ENCODE assay signal across 32 mouse cellular contexts in the genomic region with DNA sequence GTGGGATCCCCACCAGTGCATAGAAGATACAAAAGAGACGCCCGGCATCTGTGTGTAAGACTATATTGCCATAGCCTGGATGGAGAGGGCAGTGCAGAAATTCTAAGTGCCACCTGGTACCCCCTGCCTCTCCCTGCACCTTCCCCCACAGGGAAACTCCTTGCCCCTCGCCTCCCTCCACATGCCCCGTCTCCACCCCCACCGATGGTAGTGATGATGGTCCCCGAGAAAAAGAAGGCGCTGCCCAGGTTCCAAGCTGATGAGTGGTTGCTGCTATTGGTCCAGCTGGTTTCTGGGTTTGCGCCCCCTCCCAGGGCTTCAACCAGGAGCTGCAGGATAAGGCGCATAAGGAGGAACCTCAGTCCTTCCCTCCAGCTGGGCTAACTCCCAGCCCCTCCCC. TPM values are rescaled to one million over a fixed set of nuclear protein-coding genes. Genes with fewer than 3 reads are reported as not detected.
A peak's percentile ranks its signal among the peaks of the same experiment; 100 is the strongest.
DNase-seq lines count a peak whose midpoint lies in the region; ATAC-seq lines count a peak whose summit lies in the region.
"Had no signal": no experiment of that assay in that cellular context is flagged by ENCODE, and none has a peak within 500 bp of the region (broad histone marks: within the 10 kb centered on the region; RNA-seq: fewer than 3 reads in every experiment).

No protein-coding gene starts in this region.

- H3K9me3 ChIP-seq in forebrain, embryonic 14.5 days (replicated peaks; ENCODE audit: control insufficient read depth, low read length), result no peaks in the 10 kb centered on the region
- no peaks in the 10 kb centered on the region for H3K9me3 ChIP-seq in forebrain, embryonic 15.5 days
- H3K9me3 ChIP-seq in neural tube, embryonic 13.5 days, result no peaks in the 10 kb centered on the region
- H3K9me3 ChIP-seq in embryonic facial prominence, embryonic 14.5 days (ENCODE audit: control insufficient read depth, low read length), result no peaks in the 10 kb centered on the region
- H3K9me3 ChIP-seq in stomach, embryonic 15.5 days, result no peaks in the 10 kb centered on the region
- H3K9me3 ChIP-seq: heart, embryonic 15.5 days; hindbrain, embryonic 13.5 days; lung, embryonic 15.5 days; midbrain, embryonic 12.5 days; neural tube, embryonic 15.5 days had no signal

- no peaks in the 10 kb centered on the region for H3K36me3 ChIP-seq in forebrain, embryonic 14.5 days (ENCODE audit: control insufficient read depth, insufficient read depth, low read length)
- no peaks in the 10 kb centered on the region for H3K36me3 ChIP-seq in forebrain, embryonic 15.5 days
- no peaks in the 10 kb centered on the region for H3K36me3 ChIP-seq in neural tube, embryonic 13.5 days
- no peaks in the 10 kb centered on the region for H3K36me3 ChIP-seq in embryonic facial prominence, embryonic 14.5 days (ENCODE audit: control insufficient read depth, insufficient read depth, low read length)
- H3K36me3 ChIP-seq in stomach, embryonic 15.5 days, result no peaks in the 10 kb centered on the region
- H3K36me3 ChIP-seq: heart, embryonic 15.5 days; hindbrain, embryonic 13.5 days; lung, embryonic 15.5 days; midbrain, embryonic 12.5 days; neural tube, embryonic 15.5 days had no signal

- no peak for ATAC-seq in forebrain, embryonic 14.5 days
- no peak for ATAC-seq in forebrain, embryonic 15.5 days (replicated peaks)
- no peak for ATAC-seq in neural tube, embryonic 13.5 days (ENCODE audit: low read depth)
- ATAC-seq in embryonic facial prominence, embryonic 14.5 days (ENCODE audit: low read depth), result no peak
- no peak for ATAC-seq in stomach, embryonic 15.5 days (ENCODE audit: insufficient read depth, low FRiP score, low read depth)
- ATAC-seq: forebrain, embryonic 16.5 days; intestine, embryonic 16.5 days; Patski had no signal

- peak overlapping the region; percentile 21; the same call in 1 of the 2 replicates for H3K9ac ChIP-seq in forebrain, embryonic 14.5 days (ENCODE audit: low read length)
- H3K9ac ChIP-seq in forebrain, embryonic 15.5 days (replicated peaks), result no peak overlapping the region
- H3K9ac ChIP-seq in neural tube, embryonic 13.5 days, result 0 out of 2 replicates have a peak overlapping the region, but pooled peaks have one; percentile 26
- no peak overlapping the region for H3K9ac ChIP-seq in embryonic facial prominence, embryonic 14.5 days (ENCODE audit: low read depth, low read length)
- H3K9ac ChIP-seq in stomach, embryonic 15.5 days, result no peak overlapping the region
- H3K9ac ChIP-seq: heart, embryonic 15.5 days; hindbrain, embryonic 13.5 days; lung, embryonic 15.5 days; midbrain, embryonic 12.5 days; neural tube, embryonic 15.5 days had no signal

- peaks cover 85% of the 10 kb centered on the region for H3K27me3 ChIP-seq in forebrain, embryonic 14.5 days (replicated peaks; ENCODE audit: control insufficient read depth, insufficient read depth, low read length)
- H3K27me3 ChIP-seq in forebrain, embryonic 15.5 days, result peaks cover 93% of the 10 kb centered on the region
- peaks cover 95% of the 10 kb centered on the region for H3K27me3 ChIP-seq in neural tube, embryonic 13.5 days
- H3K27me3 ChIP-seq in embryonic facial prominence, embryonic 14.5 days (replicated peaks; ENCODE audit: control insufficient read depth, insufficient read depth, low read length), result peaks cover 93% of the 10 kb centered on the region
- H3K27me3 ChIP-seq in stomach, embryonic 15.5 days (replicated peaks), result peaks cover 71% of the 10 kb centered on the region
- H3K27me3 ChIP-seq: Patski had no signal

- H3K4me2 ChIP-seq in forebrain, embryonic 14.5 days (ENCODE audit: low read length), result no peak overlapping the region
- H3K4me2 ChIP-seq in forebrain, embryonic 15.5 days (replicated peaks), result no peak overlapping the region
- no peak overlapping the region for H3K4me2 ChIP-seq in neural tube, embryonic 13.5 days
- H3K4me2 ChIP-seq in embryonic facial prominence, embryonic 14.5 days (ENCODE audit: low read depth, low read length), result peak overlapping the region; percentile 47; the same call in 1 of the 2 replicates
- H3K4me2 ChIP-seq in stomach, embryonic 15.5 days, result peak overlapping the region; percentile 40
- H3K4me2 ChIP-seq: hindbrain, embryonic 13.5 days; liver, embryonic 11.5 days; lung, embryonic 15.5 days; midbrain, embryonic 12.5 days; neural tube, embryonic 15.5 days had no signal

- WGBS in forebrain, embryonic 14.5 days, result 9% methylated on average over 9 of the region's 9 CpGs
- 12% methylated on average over 9 of the region's 9 CpGs for WGBS in forebrain, embryonic 15.5 days
- WGBS in neural tube, embryonic 13.5 days, result 10% methylated on average over 9 of the region's 9 CpGs
- WGBS in embryonic facial prominence, embryonic 14.5 days, result 17% methylated on average over 7 of the region's 9 CpGs
- 15% methylated on average over 9 of the region's 9 CpGs for WGBS in stomach, embryonic 15.5 days

- no peaks in the 10 kb centered on the region; the same call in 1 of the 2 replicates for H3K4me1 ChIP-seq in forebrain, embryonic 14.5 days (ENCODE audit: control insufficient read depth, insufficient read depth, low read length)
- peaks cover 16% of the 10 kb centered on the region for H3K4me1 ChIP-seq in forebrain, embryonic 15.5 days
- H3K4me1 ChIP-seq in neural tube, embryonic 13.5 days (replicated peaks), result peaks cover 25% of the 10 kb centered on the region
- peaks cover 2% of the 10 kb centered on the region; the same call in 1 of the 2 replicates for H3K4me1 ChIP-seq in embryonic facial prominence, embryonic 14.5 days (ENCODE audit: control insufficient read depth, insufficient read depth, low read length)
- H3K4me1 ChIP-seq in stomach, embryonic 15.5 days, result peaks cover 23% of the 10 kb centered on the region

- H3K4me3 ChIP-seq in forebrain, embryonic 14.5 days (ENCODE audit: low read depth, low read length), result no peak overlapping the region
- no peak overlapping the region for H3K4me3 ChIP-seq in forebrain, embryonic 15.5 days
- H3K4me3 ChIP-seq in neural tube, embryonic 13.5 days, result no peak overlapping the region
- peak overlapping the region; percentile 24; the same call in 1 of the 2 replicates for H3K4me3 ChIP-seq in embryonic facial prominence, embryonic 14.5 days (ENCODE audit: low read depth, low read length)
- peak overlapping the region; percentile 17 for H3K4me3 ChIP-seq in stomach, embryonic 15.5 days (replicated peaks)
- H3K4me3 ChIP-seq: heart, embryonic 15.5 days; hindbrain, embryonic 13.5 days; lung, embryonic 15.5 days; midbrain, embryonic 12.5 days; neural tube, embryonic 15.5 days had no signal

- no peak for DNase-seq in forebrain, embryonic 14.5 days (ENCODE audit: low spot score)
- no peak for DNase-seq in neural tube, embryonic 10.5 days (ENCODE audit: extremely low spot score, low spot score)
- DNase-seq in embryonic facial prominence, embryonic 14.5 days (ENCODE audit: low spot score), result no peak
- DNase-seq in left cerebral cortex, postnatal 25 days (ENCODE audit: low spot score in 2 of 2), result no peak
- DNase-seq in left cerebral cortex, adult 9 months (ENCODE audit: low spot score in 2 of 2), result no peak
- DNase-seq: adrenal gland, postnatal 10 days; cerebellum, adult 11-12 months; cerebellum, postnatal 10 days; kidney, adult 8-10 months; kidney, postnatal 10 days; layer of hippocampus, adult 9-11 months; left cerebral cortex, postnatal 4 days; lung, postnatal 36 days; right cerebral cortex, postnatal 25 days; thymus, postnatal 14 days had no signal

- H3K27ac ChIP-seq in forebrain, embryonic 14.5 days (ENCODE audit: low read depth, low read length), result no peak overlapping the region
- H3K27ac ChIP-seq in forebrain, embryonic 15.5 days (replicated peaks), result no peak overlapping the region
- no peak overlapping the region for H3K27ac ChIP-seq in neural tube, embryonic 13.5 days (replicated peaks)
- no peak overlapping the region for H3K27ac ChIP-seq in embryonic facial prominence, embryonic 14.5 days (replicated peaks; ENCODE audit: low read depth, low read length)
- no peak overlapping the region for H3K27ac ChIP-seq in stomach, embryonic 15.5 days
- H3K27ac ChIP-seq: heart, embryonic 15.5 days; hindbrain, embryonic 13.5 days; lung, embryonic 15.5 days; midbrain, embryonic 12.5 days; neural tube, embryonic 15.5 days had no signal

- intact Hi-C loops in left cerebral cortex, postnatal 25 days (cut with DNase I), result no loop called here

RNA-seq across cellular contexts. Expression of a gene that starts 2.9 kb away (rescaled TPM):
- 0.45 and 1.1 TPM in 2 replicates for polyA plus RNA-seq in forebrain, embryonic 14.5 days (2014; fragmentation: Nextera tagmentation; extraction: Ambion mirVana)
- 0.85 and 0.96 TPM in 2 replicates for polyA plus RNA-seq in forebrain, embryonic 15.5 days (2015; fragmentation: Nextera tagmentation; extraction: Ambion mirVana)
- polyA plus RNA-seq in neural tube, embryonic 13.5 days (2015; fragmentation: Nextera tagmentation; extraction: Ambion mirVana), result 3.0 and 7.9 TPM in 2 replicates
- 3.4 and 4.8 TPM in 2 replicates for polyA plus RNA-seq in embryonic facial prominence, embryonic 14.5 days (2014; fragmentation: Nextera tagmentation; extraction: Ambion mirVana)
- 1.6 TPM in 2 replicates for polyA plus RNA-seq in stomach, embryonic 15.5 days (2015; fragmentation: Nextera tagmentation; extraction: Ambion mirVana)
- total RNA-seq in left cerebral cortex, postnatal 25 days (2021), result 10 to 100 TPM; 27.9 to 31.2 TPM
- total RNA-seq: common myeloid progenitor, adult 5-6 weeks; gastrocnemius, adult 8-10 months; gastrocnemius, postnatal 4 days; heart, postnatal 25 days; megakaryocyte, adult 5-6 weeks had no signal

RNA-seq across cellular contexts. Expression of a gene that starts 6.2 kb away (rescaled TPM):
- 0.77 and 0.98 TPM in 2 replicates for polyA plus RNA-seq in forebrain, embryonic 14.5 days (2014; fragmentation: Nextera tagmentation; extraction: Ambion mirVana)
- 1.4 and 1.8 TPM in 2 replicates for polyA plus RNA-seq in forebrain, embryonic 15.5 days (2015; fragmentation: Nextera tagmentation; extraction: Ambion mirVana)
- polyA plus RNA-seq in neural tube, embryonic 13.5 days (2015; fragmentation: Nextera tagmentation; extraction: Ambion mirVana), result 3.4 and 5.2 TPM in 2 replicates
- polyA plus RNA-seq in embryonic facial prominence, embryonic 14.5 days (2014; fragmentation: Nextera tagmentation; extraction: Ambion mirVana), result 1.0 and 1.6 TPM in 2 replicates
- polyA plus RNA-seq in stomach, embryonic 15.5 days (2015; fragmentation: Nextera tagmentation; extraction: Ambion mirVana), result 0.67 and 0.86 TPM in 2 replicates
- total RNA-seq in left cerebral cortex, postnatal 25 days (2021), result 10 to 100 TPM; 33.2 to 40.7 TPM
- total RNA-seq: common myeloid progenitor, adult 5-6 weeks; gastrocnemius, adult 8-10 months had no signal

RNA-seq across cellular contexts. Expression of a gene that starts 6.5 kb away (rescaled TPM):
- polyA plus RNA-seq in forebrain, embryonic 14.5 days (2014; fragmentation: Nextera tagmentation; extraction: Ambion mirVana), result 6.3 and 7.0 TPM in 2 replicates
- 20.3 and 21.2 TPM in 2 replicates for polyA plus RNA-seq in forebrain, embryonic 15.5 days (2015; fragmentation: Nextera tagmentation; extraction: Ambion mirVana)
- polyA plus RNA-seq in neural tube, embryonic 13.5 days (2015; fragmentation: Nextera tagmentation; extraction: Ambion mirVana), result 15.5 and 16.9 TPM in 2 replicates
- 4.7 and 4.8 TPM in 2 replicates for polyA plus RNA-seq in embryonic facial prominence, embryonic 14.5 days (2014; fragmentation: Nextera tagmentation; extraction: Ambion mirVana)
- polyA plus RNA-seq in stomach, embryonic 15.5 days (2015; fragmentation: Nextera tagmentation; extraction: Ambion mirVana), result 17.1 and 18.8 TPM in 2 replicates
- total RNA-seq in left cerebral cortex, postnatal 25 days (2021), result 10 to 100 TPM; 60.6 to 65.2 TPM

RNA-seq across cellular contexts. Expression of a gene that starts 13.6 kb away (rescaled TPM):
- 77.0 and 81.1 TPM in 2 replicates for polyA plus RNA-seq in forebrain, embryonic 14.5 days (2014; fragmentation: Nextera tagmentation; extraction: Ambion mirVana)
- polyA plus RNA-seq in forebrain, embryonic 15.5 days (2015; fragmentation: Nextera tagmentation; extraction: Ambion mirVana), result 83.7 and 83.8 TPM in 2 replicates
- polyA plus RNA-seq in neural tube, embryonic 13.5 days (2015; fragmentation: Nextera tagmentation; extraction: Ambion mirVana), result 90.4 and 95.1 TPM in 2 replicates
- 70.7 and 83.3 TPM in 2 replicates for polyA plus RNA-seq in embryonic facial prominence, embryonic 14.5 days (2014; fragmentation: Nextera tagmentation; extraction: Ambion mirVana)
- 71.6 and 75.8 TPM in 2 replicates for polyA plus RNA-seq in stomach, embryonic 15.5 days (2015; fragmentation: Nextera tagmentation; extraction: Ambion mirVana)
- 10 to 100 TPM; 37.7 to 38.3 TPM for total RNA-seq in left cerebral cortex, postnatal 25 days (2021)

RNA-seq across cellular contexts. Expression of a gene that starts 14.2 kb away (rescaled TPM):
- 38.1 and 45.0 TPM in 2 replicates for polyA plus RNA-seq in forebrain, embryonic 14.5 days (2014; fragmentation: Nextera tagmentation; extraction: Ambion mirVana)
- 48.0 and 48.2 TPM in 2 replicates for polyA plus RNA-seq in forebrain, embryonic 15.5 days (2015; fragmentation: Nextera tagmentation; extraction: Ambion mirVana)
- polyA plus RNA-seq in neural tube, embryonic 13.5 days (2015; fragmentation: Nextera tagmentation; extraction: Ambion mirVana), result 50.6 and 57.0 TPM in 2 replicates
- polyA plus RNA-seq in embryonic facial prominence, embryonic 14.5 days (2014; fragmentation: Nextera tagmentation; extraction: Ambion mirVana), result 29.7 and 35.0 TPM in 2 replicates
- 26.7 and 29.9 TPM in 2 replicates for polyA plus RNA-seq in stomach, embryonic 15.5 days (2015; fragmentation: Nextera tagmentation; extraction: Ambion mirVana)
- 100 to 1,000 TPM in 1 of 2 experiments, 10 to 100 TPM in 1; 99.9 to 100 TPM for total RNA-seq in left cerebral cortex, postnatal 25 days (2021)

Comparison
In these comparisons a context has a peak if more than half of its experiments do, and no peak if none do; other contexts are left out.
1. H3K9ac ChIP-seq: peak in forebrain, embryonic 14.5 days (single experiment) and neural tube, embryonic 13.5 days (single experiment); none in forebrain, embryonic 15.5 days (single experiment), embryonic facial prominence, embryonic 14.5 days (single experiment) and stomach, embryonic 15.5 days (single experiment).
2. H3K4me2 ChIP-seq: peak in embryonic facial prominence, embryonic 14.5 days (single experiment) and stomach, embryonic 15.5 days (single experiment); none in forebrain, embryonic 14.5 days (single experiment), forebrain, embryonic 15.5 days (single experiment) and neural tube, embryonic 13.5 days (single experiment).
3. H3K4me3 ChIP-seq: peak in embryonic facial prominence, embryonic 14.5 days (single experiment) and stomach, embryonic 15.5 days (single experiment); none in forebrain, embryonic 14.5 days (single experiment), forebrain, embryonic 15.5 days (single experiment) and neural tube, embryonic 13.5 days (single experiment).